ENCODE assay signal across 7 mouse cellular contexts in genomic region chr9:56533916-56534315, GRCm38 (mm10).
A peak's percentile ranks its signal among the peaks of the same experiment; 100 is the strongest.
DNase-seq lines count a peak whose midpoint lies in the region; ATAC-seq lines count a peak whose summit lies in the region.

No protein-coding gene starts in this region.

- peak; percentile 76 for ATAC-seq in lung, embryonic 16.5 days (ENCODE audit: low read depth)
- ATAC-seq in forebrain, embryonic 12.5 days (ENCODE audit: low FRiP score), result no peak

- 62% methylated on average over 9 of the region's 9 CpGs for WGBS in lung, embryonic 16.5 days
- 76% methylated on average over 9 of the region's 9 CpGs for WGBS in heart, embryonic 10.5 days
- 68% methylated on average over 9 of the region's 9 CpGs for WGBS in forebrain, embryonic 12.5 days

- H3K4me2 ChIP-seq in lung, embryonic 16.5 days (ENCODE audit: low read depth, low read length), result no peak overlapping the region
- no peak overlapping the region for H3K4me2 ChIP-seq in forebrain, embryonic 12.5 days

- no peaks in the 10 kb centered on the region for H3K27me3 ChIP-seq in lung, embryonic 16.5 days (ENCODE audit: control insufficient read depth, insufficient read depth, low read depth, low read length)
- H3K27me3 ChIP-seq in heart, embryonic 10.5 days (ENCODE audit: insufficient read depth, poor library complexity, severe bottlenecking), result 0 out of 2 replicates have a peak, but pooled peaks cover 4% of the 10 kb centered on the region
- no peaks in the 10 kb centered on the region for H3K27me3 ChIP-seq in splenic B cell, adult 2 months (ENCODE audit: control insufficient read depth, insufficient read depth, low read length, poor library complexity, severe bottlenecking)
- peaks cover 54% of the 10 kb centered on the region for H3K27me3 ChIP-seq in forebrain, embryonic 12.5 days

- H3K9me3 ChIP-seq in lung, embryonic 16.5 days (ENCODE audit: control insufficient read depth, low read length), result no peaks in the 10 kb centered on the region
- no peaks in the 10 kb centered on the region for H3K9me3 ChIP-seq in heart, embryonic 10.5 days
- no peaks in the 10 kb centered on the region for H3K9me3 ChIP-seq in forebrain, embryonic 12.5 days

- no peak for DNase-seq in lung, postnatal 14 days
- no peak for DNase-seq in heart, embryonic 10.5 days (ENCODE audit: low spot score)
- peak; percentile 35 to 63 for DNase-seq in kidney, postnatal 25 days
- peak; percentile 9 for DNase-seq in splenic B cell, adult 2 months (ENCODE audit: low read depth, low spot score)
- DNase-seq in cerebellum, adult 9-10 months, result no peak

- no peaks in the 10 kb centered on the region for H3K36me3 ChIP-seq in lung, embryonic 16.5 days (ENCODE audit: control insufficient read depth, insufficient read depth, low read length)
- no peaks in the 10 kb centered on the region for H3K36me3 ChIP-seq in heart, embryonic 10.5 days
- no peaks in the 10 kb centered on the region for H3K36me3 ChIP-seq in splenic B cell, adult 2 months (ENCODE audit: control insufficient read depth, insufficient read depth, low read length, poor library complexity, severe bottlenecking)
- H3K36me3 ChIP-seq in forebrain, embryonic 12.5 days (replicated peaks), result no peaks in the 10 kb centered on the region

- no peak overlapping the region for H3K4me3 ChIP-seq in lung, embryonic 16.5 days (ENCODE audit: low read length)
- H3K4me3 ChIP-seq in heart, embryonic 10.5 days, result no peak overlapping the region
- no peak overlapping the region for H3K4me3 ChIP-seq in forebrain, embryonic 12.5 days (replicated peaks)

- H3K9ac ChIP-seq in lung, embryonic 16.5 days (ENCODE audit: low read length), result no peak overlapping the region
- no peak overlapping the region for H3K9ac ChIP-seq in forebrain, embryonic 12.5 days

- peaks cover 5% of the 10 kb centered on the region; the same call in 1 of the 2 replicates for H3K4me1 ChIP-seq in lung, embryonic 16.5 days (replicated peaks; ENCODE audit: control insufficient read depth, insufficient read depth, low read length)
- H3K4me1 ChIP-seq in heart, embryonic 10.5 days, result peaks cover 23% of the 10 kb centered on the region
- peaks cover 19% of the 10 kb centered on the region for H3K4me1 ChIP-seq in forebrain, embryonic 12.5 days

- H3K27ac ChIP-seq in lung, embryonic 16.5 days (ENCODE audit: low read length), result peak overlapping the region; percentile 89
- H3K27ac ChIP-seq in heart, embryonic 10.5 days, result peak overlapping the region; percentile 67
- H3K27ac ChIP-seq in forebrain, embryonic 12.5 days, result no peak overlapping the region

Comparison
In these comparisons a context has a peak if more than half of its experiments do, and no peak if none do; other contexts are left out.
1. DNase-seq: peak in kidney, postnatal 25 days (2 of 2) and splenic B cell, adult 2 months (single experiment); none in lung, postnatal 14 days (single experiment), heart, embryonic 10.5 days (single experiment) and cerebellum, adult 9-10 months (single experiment).